ENCODE assay signal across 8 mouse cellular contexts in genomic region chr17:86781755-86782400, GRCm38 (mm10). TPM values are rescaled to one million over a fixed set of nuclear protein-coding genes. Genes with fewer than 3 reads are reported as not detected.
DNase-seq lines count a peak whose midpoint lies in the region; ATAC-seq and TF ChIP-seq lines count a peak whose summit lies in the region.

No protein-coding gene starts in this region.

- no peaks in the 10 kb centered on the region for H3K27me3 ChIP-seq in midbrain, embryonic 14.5 days (ENCODE audit: control insufficient read depth, insufficient read depth, low read length)
- H3K27me3 ChIP-seq in midbrain, embryonic 16.5 days (ENCODE audit: control insufficient read depth, insufficient read depth, low read depth, low read length): no peaks in the 10 kb centered on the region

- TF ChIP-seq POLR2A in cortical plate, adult 2 months (IDR thresholded peaks at IDR 0.05; ENCODE audit: extremely low read depth, insufficient read depth, low read length): no peak

- TF ChIP-seq CTCF in cortical plate, adult 2 months (IDR thresholded peaks at IDR 0.05; ENCODE audit: extremely low read depth, insufficient read depth, low read length): no peak

- no peak overlapping the region for H3K4me3 ChIP-seq in midbrain, embryonic 14.5 days (replicated peaks; ENCODE audit: low read depth, low read length)
- H3K4me3 ChIP-seq in midbrain, embryonic 16.5 days (ENCODE audit: low read depth, low read length): no peak overlapping the region
- no peak overlapping the region for H3K4me3 ChIP-seq in cortical plate, adult 2 months (ENCODE audit: insufficient read depth, low read length)

- ATAC-seq in midbrain, embryonic 14.5 days (ENCODE audit: low FRiP score, low TSS enrichment): no peak
- ATAC-seq in midbrain, embryonic 16.5 days: no peak

- no peak overlapping the region for H3K27ac ChIP-seq in midbrain, embryonic 14.5 days (replicated peaks; ENCODE audit: low read depth, low read length)
- no peak overlapping the region for H3K27ac ChIP-seq in midbrain, embryonic 16.5 days (ENCODE audit: low read length)
- H3K27ac ChIP-seq in cortical plate, adult 2 months (ENCODE audit: insufficient read depth, low read length): peak overlapping the region; percentile 45

- H3K4me1 ChIP-seq in midbrain, embryonic 14.5 days (ENCODE audit: control insufficient read depth, insufficient read depth, low read length): 0 out of 2 replicates have a peak, but pooled peaks cover 4% of the 10 kb centered on the region
- H3K4me1 ChIP-seq in midbrain, embryonic 16.5 days (ENCODE audit: control insufficient read depth, insufficient read depth, low read length): peaks cover 6% of the 10 kb centered on the region
- peaks cover 10% of the 10 kb centered on the region for H3K4me1 ChIP-seq in cortical plate, adult 2 months (ENCODE audit: control insufficient read depth, insufficient read depth, low read length)

- no peaks in the 10 kb centered on the region for H3K36me3 ChIP-seq in midbrain, embryonic 14.5 days (ENCODE audit: control insufficient read depth, insufficient read depth, low read length)
- no peaks in the 10 kb centered on the region for H3K36me3 ChIP-seq in midbrain, embryonic 16.5 days (ENCODE audit: control insufficient read depth, insufficient read depth, low read length)

- no peak overlapping the region for H3K9ac ChIP-seq in midbrain, embryonic 14.5 days (replicated peaks; ENCODE audit: low read length)
- H3K9ac ChIP-seq in midbrain, embryonic 16.5 days (ENCODE audit: low read depth, low read length): no peak overlapping the region

- 73% methylated on average over 12 of the region's 12 CpGs for WGBS in midbrain, embryonic 14.5 days
- 66% methylated on average over 12 of the region's 12 CpGs for WGBS in midbrain, embryonic 16.5 days

- no peak overlapping the region for H3K4me2 ChIP-seq in midbrain, embryonic 14.5 days (ENCODE audit: low read length)
- no peak overlapping the region for H3K4me2 ChIP-seq in midbrain, embryonic 16.5 days (ENCODE audit: low read length)

- DNase-seq in gastrocnemius, adult 18-20 months (ENCODE audit: low spot score): peak; percentile 55
- DNase-seq in gastrocnemius, adult 8-10 months (ENCODE audit: low spot score in 2 of 2): no peak
- peak; percentile 44 for DNase-seq in midbrain, embryonic 14.5 days
- DNase-seq in kidney, postnatal 36 days: peak; percentile 82 to 83
- DNase-seq in embryo, embryonic 10 days (ENCODE audit: low spot score): no peak
- DNase-seq in yolk sac, embryonic 10.5 days (ENCODE audit: low spot score): no peak

- H3K9me3 ChIP-seq in midbrain, embryonic 14.5 days (ENCODE audit: control insufficient read depth, low read length): no peaks in the 10 kb centered on the region
- no peaks in the 10 kb centered on the region for H3K9me3 ChIP-seq in midbrain, embryonic 16.5 days (replicated peaks; ENCODE audit: control insufficient read depth, low read length, poor library complexity, severe bottlenecking)

RNA-seq across cellular contexts. Expression of gene Epas1, which starts 28.4 kb away (rescaled TPM):
- total RNA-seq in gastrocnemius, adult 18-20 months (2021): 100 to 1,000 TPM in 1 of 2 experiments, 10 to 100 TPM in 1; 97.7 to 101 TPM
- 10 to 100 TPM; 79.9 to 95.6 (median 93.9) TPM for total RNA-seq in gastrocnemius, adult 8-10 months (2022)
- polyA plus RNA-seq in midbrain, embryonic 14.5 days (2014; fragmentation: Nextera tagmentation; extraction: Ambion mirVana): 4.8 and 9.8 TPM in 2 replicates
- polyA plus RNA-seq in midbrain, embryonic 16.5 days (2015; fragmentation: Nextera tagmentation; extraction: Ambion mirVana): 4.8 and 5.4 TPM in 2 replicates
- polyA plus RNA-seq in cortical plate, adult 2 months (2012; rRNA removed): 70.1 and 76.0 TPM in 2 replicates

Comparison
In these comparisons a context has a peak if more than half of its experiments do, and no peak if none do; other contexts are left out.
1. DNase-seq: peak in gastrocnemius, adult 18-20 months (single experiment), midbrain, embryonic 14.5 days (single experiment) and kidney, postnatal 36 days (2 of 2); none in gastrocnemius, adult 8-10 months (0 of 2), embryo, embryonic 10 days (single experiment) and yolk sac, embryonic 10.5 days (single experiment).